Mouse (Mus musculus): ENCODE measurements around the gene Cdh23. TPM values are rescaled to one million over a fixed set of nuclear protein-coding genes. Genes with fewer than 3 reads are reported as not detected.

Cdh23 gene
- total RNA-seq, 2 experiments from 2014 or later = 2.1 to 3.6 TPM

DNA sequence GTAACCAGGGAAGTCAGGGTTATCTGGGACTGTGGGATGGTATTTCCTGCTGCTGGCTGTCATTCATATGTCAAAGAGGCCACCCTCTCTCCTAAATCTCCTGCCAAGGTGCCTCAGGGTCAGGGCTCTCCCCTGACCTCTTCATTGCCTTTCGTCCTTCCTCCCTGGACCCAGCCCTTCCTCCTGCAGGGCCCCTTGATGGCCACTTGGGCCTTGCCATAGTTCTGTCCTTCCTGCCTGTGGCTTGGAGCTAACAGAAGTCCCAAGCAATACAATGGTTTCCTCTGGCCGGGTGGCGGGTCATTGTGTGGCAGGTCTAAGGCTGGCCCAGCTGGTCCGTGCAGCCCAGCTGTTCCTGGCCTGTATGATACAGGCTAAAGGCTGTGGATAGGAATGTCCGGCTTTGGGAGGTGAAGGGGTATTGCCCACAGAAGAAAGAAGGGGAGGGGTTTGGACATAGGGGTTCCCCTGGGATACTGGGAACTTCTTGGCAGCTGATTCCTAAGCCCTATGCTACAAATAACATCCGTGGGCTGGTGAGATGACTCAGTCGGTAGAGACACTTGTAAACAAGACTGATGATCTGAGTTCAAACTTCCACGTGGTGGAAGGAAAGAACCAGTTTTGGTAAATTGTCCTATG lies 322.2 kb downstream of the Cdh23 start:
- no peak for DNase-seq (ENCODE audit: extremely low spot score in 1 of 2, low spot score in 1 of 2)

DNA sequence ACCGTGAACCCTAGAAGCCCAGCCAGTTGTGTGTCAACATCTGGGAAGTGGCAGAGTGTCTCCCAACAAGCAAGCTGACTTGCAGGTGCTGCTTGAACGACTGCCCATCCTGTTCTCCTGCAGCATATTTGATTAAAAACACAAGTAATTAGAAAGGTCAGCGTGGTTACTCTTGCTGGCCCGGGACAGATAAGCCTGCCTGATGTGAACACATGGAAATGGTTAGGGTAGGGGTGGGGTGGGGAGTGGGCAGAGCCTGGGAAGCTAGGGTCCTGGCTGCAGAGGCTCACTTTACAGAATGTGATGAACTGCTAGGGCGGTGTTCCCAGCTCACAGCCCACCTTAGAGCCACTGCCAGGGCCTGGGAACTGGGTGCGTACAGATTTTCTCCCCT lies 322.8 kb downstream of the Cdh23 start:
- DNase-seq (ENCODE audit: extremely low spot score in 1 of 2, low spot score in 1 of 2) = no peak

GRCm38 (mm10) chr10:60371596-60372386 lies 324.5 kb downstream of the Cdh23 start:
- no peak for DNase-seq (ENCODE audit: extremely low spot score in 1 of 2, low spot score in 1 of 2)

DNA sequence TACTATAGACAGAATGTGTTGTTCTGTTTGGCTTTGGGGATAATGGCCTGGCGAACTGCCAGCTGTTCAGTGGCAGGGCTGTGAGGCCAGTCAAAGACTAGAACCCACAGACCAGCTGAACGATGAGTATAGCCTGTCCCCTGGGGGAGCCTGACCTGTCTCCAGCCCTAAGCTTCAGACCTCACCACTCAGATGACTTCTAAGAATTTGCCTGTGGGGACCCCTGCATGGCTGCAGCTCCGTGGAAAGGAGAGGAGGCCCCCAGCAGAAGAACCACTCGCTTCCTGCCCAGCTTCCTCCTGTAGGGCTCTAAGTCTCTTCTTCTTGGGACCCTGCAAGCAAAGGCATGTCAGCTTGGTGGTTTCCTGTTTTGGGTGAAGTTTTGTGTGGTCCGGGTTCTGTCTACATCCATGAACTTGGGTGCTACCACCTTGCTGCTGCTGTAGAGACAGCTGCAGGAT lies 325.7 kb downstream of the Cdh23 start:
- no peak for DNase-seq (ENCODE audit: extremely low spot score in 1 of 2, low spot score in 1 of 2)

GRCm38 (mm10) chr10:60370098-60370497 lies 326.2 kb downstream of the Cdh23 start:
- peak in 1 of 2 experiments; percentile 34 for DNase-seq (ENCODE audit: extremely low spot score in 1 of 2, low spot score in 1 of 2)

DNA sequence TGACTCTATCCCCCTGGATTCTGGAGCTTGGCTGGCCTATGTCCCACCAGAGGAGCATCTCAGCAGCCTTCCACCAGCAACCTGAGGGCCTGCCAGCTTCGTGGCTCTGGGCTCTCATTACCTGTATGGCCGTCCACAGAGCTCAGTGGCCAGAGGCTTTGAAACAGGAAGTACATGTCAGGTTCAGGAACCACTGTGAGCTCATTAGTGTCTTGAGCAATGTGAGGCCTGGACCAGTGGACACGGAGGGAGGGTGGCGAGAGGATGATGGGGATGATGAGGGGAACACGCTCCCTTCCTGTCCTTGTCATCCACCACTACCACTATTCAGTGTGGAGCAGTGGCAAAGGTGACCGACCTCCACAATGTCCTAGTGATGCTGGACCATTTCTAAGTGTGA lies 326.9 kb downstream of the Cdh23 start:
- DNase-seq (ENCODE audit: extremely low spot score in 1 of 2, low spot score in 1 of 2) = no peak

GRCm38 (mm10) chr10:60367904-60368303 lies 328.4 kb downstream of the Cdh23 start:
- DNase-seq (ENCODE audit: extremely low spot score in 1 of 2, low spot score in 1 of 2) = no peak

DNA sequence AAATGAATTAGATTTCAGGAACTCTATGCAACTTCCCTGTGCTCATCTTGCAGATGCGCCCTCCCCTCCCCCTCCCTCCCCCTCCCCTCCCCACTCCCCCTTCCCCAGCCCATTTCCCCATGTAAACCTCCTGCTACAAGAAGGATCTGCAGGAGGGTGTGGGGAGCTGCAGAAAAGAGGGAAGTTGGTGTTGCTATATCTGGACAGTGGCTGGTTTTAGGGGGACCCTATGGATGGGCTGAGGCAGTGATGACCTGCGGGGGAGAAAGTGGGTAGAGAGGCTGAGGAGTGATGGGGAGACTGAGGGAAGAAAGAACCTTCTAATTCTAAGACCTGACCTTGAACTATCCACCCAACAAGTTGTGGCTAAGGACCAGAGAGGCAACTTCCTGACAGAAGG lies 329.1 kb downstream of the Cdh23 start:
- DNase-seq (ENCODE audit: extremely low spot score in 1 of 2, low spot score in 1 of 2) = no peak

DNA sequence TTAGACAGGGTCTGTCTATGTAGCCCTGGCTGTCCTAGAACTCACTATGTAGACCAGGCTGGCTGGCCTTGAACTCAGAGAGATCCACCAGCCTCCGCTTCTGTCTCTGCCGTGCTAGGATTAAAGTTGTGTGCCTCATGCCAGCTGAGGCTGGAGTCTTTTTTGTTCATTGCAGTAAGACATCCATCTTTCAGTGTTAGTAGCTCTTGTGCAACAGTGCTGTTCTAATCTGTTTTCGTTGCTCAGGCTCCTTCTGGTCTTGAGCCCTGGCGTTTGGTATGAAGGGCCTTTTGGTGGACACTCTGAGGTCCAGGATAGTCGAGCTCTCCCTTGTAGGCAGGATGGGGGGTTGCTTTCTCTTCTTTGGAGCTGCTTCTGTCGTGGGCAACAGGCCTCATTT lies 332.9 kb downstream of the Cdh23 start:
- no peak for DNase-seq (ENCODE audit: extremely low spot score in 1 of 2, low spot score in 1 of 2)

DNA sequence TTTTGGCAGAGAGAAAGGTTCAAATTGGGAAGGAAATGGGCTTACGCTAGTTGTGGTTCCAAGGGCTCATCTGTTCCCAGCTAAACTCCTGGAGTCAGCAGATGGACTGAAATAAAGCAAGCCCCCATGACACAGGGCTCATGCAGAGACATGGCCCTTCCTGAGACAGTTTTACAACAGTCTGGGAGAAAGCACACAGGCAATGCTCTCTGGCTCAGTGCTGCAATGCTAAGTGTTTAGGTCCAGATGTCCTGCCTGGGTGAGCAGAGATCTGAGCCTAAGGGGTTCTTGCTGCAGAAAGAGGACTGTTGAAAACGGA lies 334.0 kb downstream of the Cdh23 start:
- DNase-seq (ENCODE audit: extremely low spot score in 1 of 2, low spot score in 1 of 2) = no peak

DNA sequence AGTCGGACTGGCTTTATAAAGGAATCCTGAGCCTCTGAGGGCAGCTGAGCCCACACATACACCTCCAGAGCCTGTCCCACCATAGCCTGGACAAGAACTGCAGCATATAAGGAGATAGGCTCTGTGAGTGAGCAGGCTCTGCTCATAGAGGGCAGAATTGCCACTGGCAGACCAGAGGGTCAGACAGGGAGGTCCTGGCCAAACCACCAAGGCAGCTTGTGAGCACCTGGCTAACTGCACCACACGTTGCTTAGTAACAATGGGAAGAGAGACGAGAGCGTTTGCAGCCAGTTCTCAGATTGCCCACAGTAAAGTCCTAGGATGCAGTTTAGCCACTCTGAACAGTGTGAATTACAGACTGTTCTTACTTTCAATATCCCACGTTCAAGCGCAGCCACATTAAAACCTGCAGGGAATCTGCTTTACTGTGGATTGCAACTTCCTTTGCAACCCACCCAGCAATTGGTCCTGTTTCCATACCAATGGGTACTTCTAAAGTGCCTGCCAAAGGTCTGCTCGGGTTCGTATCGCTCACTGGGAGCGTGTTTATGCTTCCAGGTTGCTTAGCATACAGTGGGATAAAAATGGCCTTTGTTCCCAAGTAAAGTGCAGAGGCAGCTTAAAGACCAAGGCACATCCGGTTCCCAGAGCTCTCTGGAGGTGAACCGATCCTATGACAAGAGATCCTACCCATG lies 334.5 kb downstream of the Cdh23 start:
- no peak for DNase-seq (ENCODE audit: extremely low spot score in 1 of 2, low spot score in 1 of 2)

- DNase-seq (ENCODE audit: extremely low spot score in 1 of 2, low spot score in 1 of 2) = no peak
Observed at GRCm38 (mm10) chr10:60358776-60359175, 337.5 kb downstream of the Cdh23 start.

- no peak for DNase-seq (ENCODE audit: extremely low spot score in 1 of 2, low spot score in 1 of 2)
Observed at GRCm38 (mm10) chr10:60357901-60358300, 338.4 kb downstream of the Cdh23 start.

DNA sequence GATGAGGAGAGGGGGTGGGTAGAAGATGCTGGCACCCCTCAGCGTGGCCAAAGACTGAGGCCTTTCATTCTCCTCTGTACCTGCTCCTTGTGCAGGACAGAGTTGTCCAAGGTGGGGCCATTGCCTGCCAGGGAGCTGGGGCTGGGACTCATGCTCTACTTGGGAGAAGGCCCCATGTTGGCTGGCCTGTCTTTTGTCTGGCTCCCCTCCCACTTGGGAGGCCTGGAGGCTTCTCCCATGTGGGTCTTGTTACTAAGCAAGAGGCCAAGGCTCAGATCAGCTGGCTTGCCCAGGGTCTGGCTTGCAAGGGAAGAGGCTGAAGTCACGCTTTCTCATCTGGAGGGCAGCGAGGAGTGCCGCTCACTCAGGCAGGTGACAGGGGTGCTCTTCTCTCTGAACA lies 338.8 kb downstream of the Cdh23 start:
- no peak for DNase-seq (ENCODE audit: extremely low spot score in 1 of 2, low spot score in 1 of 2)

- DNase-seq (ENCODE audit: extremely low spot score in 1 of 2, low spot score in 1 of 2) = no peak
Observed at GRCm38 (mm10) chr10:60354881-60355677, 341.2 kb downstream of the Cdh23 start.

GRCm38 (mm10) chr10:60354003-60354325 lies 342.3 kb downstream of the Cdh23 start:
- DNase-seq (ENCODE audit: extremely low spot score in 1 of 2, low spot score in 1 of 2) = no peak

DNA sequence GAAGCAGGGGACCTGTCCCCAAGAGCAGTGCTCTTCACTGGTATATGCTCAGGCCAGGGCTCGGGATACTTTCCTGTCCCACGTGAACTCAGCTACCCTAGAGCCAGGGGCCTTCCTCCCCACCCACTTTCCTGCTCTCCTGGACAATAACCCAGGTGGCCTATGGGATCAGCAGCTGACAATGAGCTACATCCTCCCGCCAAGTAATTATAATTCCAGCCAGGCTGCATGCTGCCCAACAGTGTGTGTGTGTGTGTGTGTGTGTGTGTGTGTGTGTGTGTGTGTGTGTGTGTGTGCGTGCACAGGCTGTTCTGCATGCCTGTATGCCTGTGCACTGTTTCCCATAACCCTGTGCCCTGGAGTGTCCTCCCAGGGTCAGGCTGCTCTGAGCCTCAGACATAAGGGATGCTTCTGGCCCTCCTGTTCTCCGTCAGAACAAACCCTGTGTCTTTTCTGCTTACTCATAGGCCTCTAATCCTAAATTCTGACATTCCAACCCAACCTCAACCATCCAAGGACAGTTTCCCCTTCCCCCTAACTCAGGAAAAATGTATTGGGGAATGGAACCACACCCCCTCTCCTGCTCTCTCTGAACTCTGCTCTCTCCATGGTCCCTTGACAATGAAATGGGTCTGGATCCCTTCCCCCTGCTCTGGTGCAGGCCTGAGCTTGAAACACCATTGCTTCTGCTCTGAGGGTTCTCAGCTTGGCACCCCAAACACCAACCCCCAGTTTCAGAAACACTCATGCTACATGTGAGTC lies 342.9 kb downstream of the Cdh23 start:
- DNase-seq (ENCODE audit: extremely low spot score in 1 of 2, low spot score in 1 of 2) = no peak

DNA sequence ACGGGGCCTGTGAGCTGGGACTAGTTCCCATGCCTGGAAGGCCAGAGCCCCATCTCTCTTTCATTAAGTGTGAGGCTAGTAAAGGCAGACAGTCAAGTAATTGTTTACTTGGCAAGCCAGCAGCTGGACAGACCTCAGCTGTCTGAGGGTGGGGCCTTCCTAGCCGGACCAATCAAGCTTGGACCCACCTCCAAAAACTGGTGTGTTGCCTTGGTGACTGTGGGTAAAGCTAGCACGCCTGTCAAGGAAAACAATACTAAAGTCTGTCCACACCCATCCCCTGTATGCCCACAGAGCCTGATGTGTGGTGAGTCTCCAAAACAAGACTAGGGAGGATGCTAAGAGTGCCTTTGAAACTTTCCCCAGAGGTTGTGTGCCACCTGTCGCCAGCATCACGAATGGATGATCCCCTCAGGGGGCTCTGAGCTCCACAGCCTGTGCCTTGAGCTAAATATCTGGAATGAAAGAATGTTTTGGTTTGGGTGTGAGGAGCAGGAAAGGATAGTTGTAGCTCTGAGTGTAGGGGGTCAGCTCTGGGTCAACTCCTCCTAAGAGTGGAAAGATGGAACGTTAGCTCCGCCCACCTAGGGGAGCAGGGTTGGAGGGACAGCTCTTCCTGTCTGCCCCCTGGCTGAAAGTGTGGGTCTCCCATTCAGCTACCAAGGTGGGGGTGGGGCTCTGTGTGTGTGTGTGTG lies 344.4 kb downstream of the Cdh23 start:
- DNase-seq (ENCODE audit: extremely low spot score in 1 of 2, low spot score in 1 of 2) = no peak

DNA sequence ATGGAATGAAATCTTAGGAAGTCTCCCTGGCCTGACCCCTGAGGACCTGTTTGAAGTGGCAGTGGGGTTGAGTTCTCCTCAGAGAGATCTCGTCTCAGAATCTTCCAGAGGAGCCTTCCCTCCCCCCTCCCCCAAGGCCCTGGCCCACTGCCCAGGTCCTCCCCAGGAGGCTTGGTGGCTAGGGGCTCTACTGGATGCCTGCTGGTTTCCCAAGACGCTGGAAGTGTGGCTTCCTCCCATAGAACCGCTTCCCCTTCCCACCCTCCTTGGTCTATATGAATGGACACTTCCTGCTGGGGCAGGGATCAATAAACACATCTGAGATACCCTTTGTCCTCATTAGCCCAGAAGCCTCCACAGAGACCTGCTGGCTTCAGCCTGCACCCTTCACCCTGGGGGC lies 345.0 kb downstream of the Cdh23 start:
- DNase-seq (ENCODE audit: extremely low spot score in 1 of 2, low spot score in 1 of 2) = no peak

- peak; percentile 42 to 76 for DNase-seq (ENCODE audit: extremely low spot score in 1 of 2, low spot score in 1 of 2)
Observed at GRCm38 (mm10) chr10:60350805-60351167, 345.5 kb downstream of the Cdh23 start.
